Mouse (Mus musculus) thymus, adult 2 months (tissue): Measurements from ENCODE around the gene Zfp292. TPM values are rescaled to one million over a fixed set of nuclear protein-coding genes. Genes with fewer than 3 reads are reported as not detected.

Experiments used
- DNase-seq: peaks from one replicate; pipeline ENCODE4 v3.0.0; 2021
- H3K27ac ChIP-seq: fragments of 200-500 bp; 2 replicates; pipeline ENCODE4 v1.5.1; 2012; ENCODE audit warnings: low read length, control low read depth; ENCODE audit not compliant: control insufficient read depth, insufficient read depth
- H3K27me3 ChIP-seq: fragments of 200-500 bp; 2 replicates; pipeline ENCODE4 v1.6.1; 2012; ENCODE audit warnings: mild to moderate bottlenecking, low read length, moderate library complexity, mixed read lengths; ENCODE audit not compliant: control insufficient read depth, insufficient read depth
- H3K36me3 ChIP-seq: fragments of 200-500 bp; 2 replicates; pipeline ENCODE4 v1.6.1; 2012; ENCODE audit warnings: mild to moderate bottlenecking, low read length, moderate library complexity; ENCODE audit not compliant: control insufficient read depth, insufficient read depth
- H3K4me1 ChIP-seq: fragments of 200-500 bp; replicated peaks from 2 replicates; pipeline ENCODE4 v1.6.1; 2012; ENCODE audit warnings: low read length; ENCODE audit not compliant: control insufficient read depth, insufficient read depth
- H3K4me3 ChIP-seq: fragments of 200-500 bp; 2 replicates; pipeline ENCODE4 v1.5.1; 2012; ENCODE audit warnings: mild to moderate bottlenecking, low read length, control low read depth, moderate library complexity; ENCODE audit not compliant: control insufficient read depth, insufficient read depth
- CTCF ChIP-seq: fragments of 200-500 bp; IDR thresholded peaks from 2 replicates; pipeline ENCODE4 v1.5.1; 2012; ENCODE audit warnings: mild to moderate bottlenecking, control low read depth, low read length, moderate library complexity, borderline replicate concordance; ENCODE audit not compliant: control insufficient read depth, poor library complexity, insufficient read depth; ENCODE audit errors: extremely low read depth
- POLR2A ChIP-seq: fragments of 200-500 bp; IDR thresholded peaks from 2 replicates; pipeline ENCODE4 v1.6.1; 2012; ENCODE audit warnings: mild to moderate bottlenecking, low read length, control low read depth, moderate library complexity; ENCODE audit not compliant: control insufficient read depth, poor library complexity, insufficient read depth; ENCODE audit errors: extremely low read depth
- WGBS: fragments of 180-500 bp; shearing (Covaris S2); methylation state at CpG from one replicate; pipeline ENCODE4 v1.1.7; 2018; 5-methylcytosine and 5-hydroxymethylcytosine counted together
- polyA plus RNA-seq: library from polyadenylated mRNA; depleted of rRNA; stranded (reverse); fragments of >200 nt; gene quantifications from 2 replicates; pipeline ENCODE4 v1.2.3, GENCODE M21; 2012

Zfp292 gene
- polyA plus RNA-seq, 1 experiment, result 7.1 TPM

DNA sequence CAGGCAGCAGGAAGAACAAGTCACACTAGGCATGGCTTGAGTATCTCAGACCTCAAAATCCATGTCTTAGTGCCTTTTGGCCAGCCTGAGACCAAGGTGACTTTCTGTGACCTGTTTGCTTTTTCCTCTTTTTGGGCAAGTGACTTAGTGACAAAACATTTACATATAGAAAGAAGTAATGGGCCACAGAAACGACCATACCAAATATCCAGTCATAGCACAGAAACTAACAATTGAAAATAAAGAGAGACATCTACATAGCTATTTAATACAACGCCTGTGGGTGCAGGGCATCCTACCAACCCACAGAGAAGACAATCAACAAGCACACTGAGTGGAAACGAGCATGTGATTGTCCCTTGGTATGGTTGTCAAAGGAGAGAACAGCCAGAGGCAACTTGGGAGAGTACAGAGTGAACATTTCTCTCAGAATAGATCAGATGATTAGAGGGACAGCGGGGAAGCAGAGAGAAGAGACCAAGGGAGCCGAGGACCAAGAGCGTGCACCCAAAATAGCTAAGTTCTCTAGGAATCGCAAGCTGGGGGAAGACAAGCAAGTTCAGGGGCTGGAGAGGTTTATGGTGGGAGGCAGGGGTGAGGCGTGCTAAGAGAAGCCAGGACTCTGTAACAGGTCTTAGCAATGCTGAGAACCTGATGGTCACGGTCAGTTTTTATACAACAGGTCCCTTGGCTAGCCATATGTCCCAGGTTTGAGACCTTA lies 3.0 kb upstream of the Zfp292 start:
- Histone ChIP-seq H3K4me1 (peaks cover 12% of the 10 kb centered on the region), H3K36me3 (no peaks in the 10 kb centered on the region), H3K4me3 (no peak overlapping the region), H3K27me3 (no peaks in the 10 kb centered on the region), H3K27ac (peak overlapping the region; percentile 9; the same call in 1 of the 2 replicates)
- 74% methylated on average over 9 of the region's 9 CpGs for WGBS
- DNase-seq, result peak; percentile 16
- TF ChIP-seq POLR2A (no peak), CTCF (no peak)

DNA sequence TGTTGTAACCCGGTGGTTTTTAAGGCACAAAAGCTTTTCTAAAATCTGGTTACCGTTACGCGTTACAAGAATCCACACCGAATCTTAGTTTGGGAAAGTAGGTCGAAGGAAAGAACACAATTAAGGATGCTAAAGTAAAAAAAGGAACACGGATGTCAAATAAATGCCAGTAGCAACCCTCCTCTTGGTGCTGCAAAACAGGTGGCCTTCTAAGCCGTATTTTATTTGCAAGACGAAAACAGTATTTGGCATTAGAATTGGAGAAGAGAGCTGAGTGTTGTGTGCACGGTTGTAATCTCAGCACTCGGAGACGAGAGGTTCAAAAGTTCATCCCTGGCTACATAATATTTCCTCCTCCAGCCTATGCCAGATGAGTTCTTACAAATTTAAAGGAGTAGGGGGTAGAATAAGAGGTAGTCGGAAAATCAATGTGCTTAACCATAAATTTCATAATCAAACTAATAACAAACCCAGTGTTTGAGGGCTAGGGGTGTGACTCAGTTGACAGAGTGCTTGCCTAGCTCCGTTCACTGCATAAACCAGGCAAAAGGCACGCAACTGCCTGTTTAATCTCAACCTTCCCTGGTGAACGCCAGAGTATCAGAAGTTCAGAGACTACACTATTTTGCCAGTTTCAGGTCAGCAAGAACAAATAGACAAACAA lies 738 bp upstream of the Zfp292 start:
- Histone ChIP-seq H3K4me3 (no peak overlapping the region), H3K4me1 (peaks cover 8% of the 10 kb centered on the region), H3K36me3 (no peaks in the 10 kb centered on the region), H3K27ac (no peak overlapping the region), H3K27me3 (no peaks in the 10 kb centered on the region)
- TF ChIP-seq POLR2A (no peak), CTCF (no peak)
- WGBS, result 58% methylated on average over 16 of the region's 16 CpGs
- no peak for DNase-seq

DNA sequence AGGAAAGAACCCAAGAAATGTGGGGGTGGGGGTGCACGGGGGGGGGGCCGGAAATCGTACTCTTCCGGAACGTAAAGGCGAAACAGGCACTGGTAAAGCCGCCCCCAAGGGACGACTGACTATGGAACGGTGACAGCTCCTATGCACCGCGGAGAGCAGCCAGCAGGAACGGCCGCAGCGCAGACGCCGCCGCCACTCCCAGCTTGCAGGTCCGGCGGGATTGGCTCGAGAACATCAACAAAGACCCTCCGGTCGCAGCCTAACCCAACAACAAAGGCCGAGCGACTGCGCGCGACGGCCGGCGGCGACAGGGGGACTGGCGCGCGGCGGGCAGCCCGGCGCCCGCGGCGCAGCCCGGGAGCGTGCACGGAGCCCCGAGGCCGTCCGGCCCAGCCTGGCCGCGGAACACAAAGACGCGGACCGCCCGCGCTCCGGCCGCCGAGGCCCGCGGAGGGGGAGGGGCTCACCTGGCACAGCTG lies 430 bp downstream of the Zfp292 start:
- Histone ChIP-seq H3K27ac (peak overlapping the region; percentile 76), H3K36me3 (no peaks in the 10 kb centered on the region), H3K27me3 (no peaks in the 10 kb centered on the region), H3K4me1 (peaks cover 8% of the 10 kb centered on the region), H3K4me3 (peak overlapping the region; percentile 94)
- DNase-seq, result peak; percentile 59
- TF ChIP-seq POLR2A, result no peak
- 0% methylated on average over 58 of the region's 58 CpGs for WGBS

DNA sequence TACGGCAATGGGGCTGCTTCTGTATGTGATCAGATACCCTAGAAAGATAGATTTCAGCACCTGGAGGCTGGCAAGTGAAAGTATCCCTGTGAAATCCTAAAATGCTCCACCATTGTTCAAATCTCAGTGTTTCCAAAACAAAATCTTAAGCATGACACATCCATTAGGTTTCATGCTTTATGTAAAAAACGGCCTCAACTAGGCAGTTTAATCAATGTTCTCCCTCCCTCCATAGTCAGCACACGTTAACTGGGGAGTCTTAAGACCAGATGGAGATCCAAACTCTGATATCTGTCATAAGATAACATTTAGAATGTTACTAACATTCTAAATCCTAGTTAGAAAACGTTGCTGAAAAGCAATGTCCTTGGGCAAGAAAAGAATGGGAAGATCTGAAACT lies 909 bp downstream of the Zfp292 start:
- WGBS, result 13% methylated on average over 4 of the region's 4 CpGs
- Histone ChIP-seq H3K36me3 (no peaks in the 10 kb centered on the region), H3K27me3 (no peaks in the 10 kb centered on the region), H3K4me1 (peaks cover 8% of the 10 kb centered on the region), H3K4me3 (no peak overlapping the region), H3K27ac (no peak overlapping the region)
- TF ChIP-seq POLR2A (no peak), CTCF (no peak)
- no peak for DNase-seq

DNA sequence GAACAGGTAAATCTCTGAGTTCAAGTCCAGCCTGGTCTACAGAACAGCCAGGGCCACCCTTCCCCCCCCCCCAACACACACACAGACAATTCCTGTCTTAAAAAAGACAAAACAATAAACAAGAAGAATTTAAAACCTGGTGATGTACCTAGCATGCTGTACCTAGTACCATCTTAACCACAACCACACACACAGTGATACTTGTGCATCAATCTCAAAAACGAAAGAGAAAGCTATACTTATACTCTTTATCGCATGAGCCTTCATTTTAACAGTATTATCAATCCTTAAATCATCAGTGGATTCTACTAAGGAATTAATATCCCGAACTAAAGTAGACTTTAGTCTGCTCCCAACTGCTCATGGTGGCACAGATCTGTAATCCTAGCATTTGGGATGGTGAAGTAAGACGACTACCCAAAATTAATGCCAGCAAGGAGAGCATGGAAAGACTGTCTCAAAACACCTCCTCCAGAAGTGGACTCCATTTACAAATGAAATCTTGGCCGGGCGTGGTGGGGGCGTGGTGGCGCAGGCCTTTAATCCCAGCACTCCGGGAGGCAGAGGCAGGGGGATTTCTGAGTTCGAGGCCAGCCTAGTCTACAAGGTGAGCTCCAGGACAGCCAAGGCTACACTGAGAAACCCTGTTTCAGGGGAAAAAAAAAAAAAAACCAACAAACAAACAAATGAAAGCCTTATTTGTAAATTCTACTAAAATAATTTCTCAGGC lies 1.7 kb downstream of the Zfp292 start:
- 70% methylated on average over 10 of the region's 10 CpGs for WGBS
- no peak overlapping the region for H3K4me3 ChIP-seq
- DNase-seq, result no peak
- TF ChIP-seq CTCF (no peak), POLR2A (no peak)
- H3K36me3 ChIP-seq, result no peaks in the 10 kb centered on the region
- no peak overlapping the region for H3K27ac ChIP-seq
- H3K27me3 ChIP-seq, result no peaks in the 10 kb centered on the region
- H3K4me1 ChIP-seq, result peaks cover 7% of the 10 kb centered on the region

DNA sequence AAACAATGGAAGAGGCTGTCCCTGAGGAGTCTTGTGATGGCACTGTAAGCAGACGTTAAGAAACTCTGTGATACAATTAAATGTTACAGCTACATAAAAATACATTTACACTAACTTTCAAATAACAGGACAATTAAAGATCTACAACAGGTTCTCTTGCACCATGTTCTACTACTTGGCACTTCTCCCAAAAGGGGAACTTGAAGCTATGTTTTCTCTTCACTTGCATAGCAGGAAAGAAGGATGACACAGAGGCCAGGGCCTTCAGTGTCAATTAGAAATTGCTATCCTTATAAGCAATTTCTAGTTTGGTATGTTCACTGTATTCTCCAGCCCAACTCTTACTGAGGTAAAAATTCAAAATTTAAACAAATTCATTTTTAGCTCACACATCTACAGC lies 8.5 kb downstream of the Zfp292 start:
- Histone ChIP-seq H3K27ac (no peak overlapping the region), H3K4me3 (no peak overlapping the region), H3K36me3 (no peaks in the 10 kb centered on the region), H3K4me1 (peaks cover 6% of the 10 kb centered on the region; the same call in 1 of the 2 replicates), H3K27me3 (no peaks in the 10 kb centered on the region)
- no peak for DNase-seq
- no peak for TF ChIP-seq POLR2A
- TF ChIP-seq CTCF, result no peak
- WGBS, result 84% methylated on average over 1 of the region's 1 CpGs
